25 mouse cellular contexts compared by ENCODE assay signal in genomic region chr1:181521401-181522091, GRCm38 (mm10). TPM values are rescaled to one million over a fixed set of nuclear protein-coding genes. Genes with fewer than 3 reads are reported as not detected.
DNase-seq lines count a peak whose midpoint lies in the region; ATAC-seq and TF ChIP-seq lines count a peak whose summit lies in the region.
"Had no signal": no experiment of that assay in that cellular context is flagged by ENCODE, and none has a peak within 500 bp of the region (broad histone marks: within the 10 kb centered on the region; RNA-seq: fewer than 3 reads in every experiment).

No protein-coding gene starts in this region.

- no peak overlapping the region for H3K9ac ChIP-seq in forebrain, postnatal 0 days
- no peak overlapping the region for H3K9ac ChIP-seq in intestine, postnatal 0 days (ENCODE audit: low read depth, low read length)
- H3K9ac ChIP-seq in liver, postnatal 0 days (replicated peaks) = no peak overlapping the region
- no peak overlapping the region for H3K9ac ChIP-seq in forebrain, embryonic 14.5 days (ENCODE audit: low read length)
- H3K9ac ChIP-seq: forebrain, embryonic 13.5 days; heart, embryonic 12.5 days; limb, embryonic 13.5 days; liver, embryonic 15.5 days; neural tube, embryonic 12.5 days had no signal

- no peaks in the 10 kb centered on the region for H3K9me3 ChIP-seq in forebrain, postnatal 0 days (ENCODE audit: low read length)
- no peaks in the 10 kb centered on the region for H3K9me3 ChIP-seq in forebrain, embryonic 10.5 days
- H3K9me3 ChIP-seq in intestine, postnatal 0 days (ENCODE audit: control insufficient read depth) = no peaks in the 10 kb centered on the region
- H3K9me3 ChIP-seq in liver, postnatal 0 days (ENCODE audit: low read length) = no peaks in the 10 kb centered on the region
- H3K9me3 ChIP-seq in forebrain, embryonic 14.5 days (replicated peaks; ENCODE audit: control insufficient read depth, low read length) = no peaks in the 10 kb centered on the region
- H3K9me3 ChIP-seq: forebrain, embryonic 13.5 days; heart, embryonic 12.5 days; hindbrain, embryonic 10.5 days; limb, embryonic 13.5 days; liver, embryonic 15.5 days; neural tube, embryonic 12.5 days had no signal

- H3K4me3 ChIP-seq in forebrain, postnatal 0 days (ENCODE audit: low read depth, low read length) = no peak overlapping the region
- no peak overlapping the region for H3K4me3 ChIP-seq in forebrain, embryonic 10.5 days
- no peak overlapping the region for H3K4me3 ChIP-seq in intestine, postnatal 0 days (ENCODE audit: low read depth, low read length)
- H3K4me3 ChIP-seq in liver, postnatal 0 days (ENCODE audit: low read depth, low read length) = no peak overlapping the region
- no peak overlapping the region for H3K4me3 ChIP-seq in forebrain, embryonic 14.5 days (ENCODE audit: low read depth, low read length)
- H3K4me3 ChIP-seq: forebrain, embryonic 13.5 days; heart, embryonic 12.5 days; hindbrain, embryonic 10.5 days; limb, embryonic 13.5 days; liver, embryonic 15.5 days; neural tube, embryonic 12.5 days had no signal

- no peak for TF ChIP-seq CTCF in forebrain, postnatal 0 days (IDR thresholded peaks at IDR 0.05; ENCODE audit: low read depth)
- no peak for TF ChIP-seq CTCF in intestine, postnatal 0 days (IDR thresholded peaks at IDR 0.05; ENCODE audit: low read depth)
- no peak for TF ChIP-seq CTCF in liver, postnatal 0 days (IDR thresholded peaks at IDR 0.05; ENCODE audit: low read depth)

- 53% methylated on average over 11 of the region's 11 CpGs for WGBS in forebrain, postnatal 0 days
- WGBS in forebrain, embryonic 10.5 days = 81% methylated on average over 11 of the region's 11 CpGs
- 57% methylated on average over 11 of the region's 11 CpGs for WGBS in intestine, postnatal 0 days
- WGBS in liver, postnatal 0 days (ENCODE audit: insufficient replicate concordance) = 71% methylated on average over 11 of the region's 11 CpGs
- 53% methylated on average over 11 of the region's 11 CpGs for WGBS in forebrain, embryonic 14.5 days

- TF ChIP-seq EP300 in liver, postnatal 0 days (IDR thresholded peaks at IDR 0.05; ENCODE audit: low read depth) = no peak

- H3K27ac ChIP-seq in forebrain, postnatal 0 days (ENCODE audit: low read depth, low read length) = no peak overlapping the region
- H3K27ac ChIP-seq in forebrain, embryonic 10.5 days = no peak overlapping the region
- H3K27ac ChIP-seq in intestine, postnatal 0 days (ENCODE audit: low read depth, low read length) = no peak overlapping the region
- H3K27ac ChIP-seq in liver, postnatal 0 days (ENCODE audit: low read depth) = no peak overlapping the region
- H3K27ac ChIP-seq in forebrain, embryonic 14.5 days (ENCODE audit: low read depth, low read length) = no peak overlapping the region
- H3K27ac ChIP-seq: forebrain, embryonic 13.5 days; hindbrain, embryonic 10.5 days; limb, embryonic 13.5 days; liver, embryonic 15.5 days; macrophage; neural tube, embryonic 12.5 days had no signal

- peak; percentile 50; the same call in 1 of the 2 replicates for ATAC-seq in forebrain, postnatal 0 days
- ATAC-seq in intestine, postnatal 0 days = peak; percentile 56; the same call in 1 of the 2 replicates
- no peak for ATAC-seq in liver, postnatal 0 days
- no peak for ATAC-seq in forebrain, embryonic 14.5 days
- ATAC-seq: forebrain, embryonic 13.5 days; inflammation-experienced regulatory T-cells, adult 6 months; Patski had no signal

- H3K27me3 ChIP-seq in forebrain, postnatal 0 days (ENCODE audit: insufficient read depth, low read length) = no peaks in the 10 kb centered on the region
- H3K27me3 ChIP-seq in forebrain, embryonic 10.5 days (ENCODE audit: poor library complexity, severe bottlenecking) = no peaks in the 10 kb centered on the region
- no peaks in the 10 kb centered on the region for H3K27me3 ChIP-seq in intestine, postnatal 0 days (replicated peaks; ENCODE audit: control insufficient read depth, insufficient read depth, low read length)
- H3K27me3 ChIP-seq in liver, postnatal 0 days (ENCODE audit: insufficient read depth, low read length) = no peaks in the 10 kb centered on the region
- no peaks in the 10 kb centered on the region for H3K27me3 ChIP-seq in forebrain, embryonic 14.5 days (replicated peaks; ENCODE audit: control insufficient read depth, insufficient read depth, low read length)
- H3K27me3 ChIP-seq: forebrain, embryonic 13.5 days; liver, embryonic 15.5 days; neural tube, embryonic 12.5 days; Patski had no signal

- no peaks in the 10 kb centered on the region for H3K4me1 ChIP-seq in forebrain, postnatal 0 days (ENCODE audit: insufficient read depth)
- peaks cover 12% of the 10 kb centered on the region for H3K4me1 ChIP-seq in forebrain, embryonic 10.5 days
- no peaks in the 10 kb centered on the region for H3K4me1 ChIP-seq in intestine, postnatal 0 days (replicated peaks; ENCODE audit: control insufficient read depth, insufficient read depth, low read length)
- H3K4me1 ChIP-seq in liver, postnatal 0 days (ENCODE audit: insufficient read depth) = no peaks in the 10 kb centered on the region
- no peaks in the 10 kb centered on the region for H3K4me1 ChIP-seq in forebrain, embryonic 14.5 days (ENCODE audit: control insufficient read depth, insufficient read depth, low read length)
- H3K4me1 ChIP-seq: liver, embryonic 15.5 days had no signal

- H3K36me3 ChIP-seq in forebrain, postnatal 0 days (ENCODE audit: insufficient read depth) = no peaks in the 10 kb centered on the region
- no peaks in the 10 kb centered on the region for H3K36me3 ChIP-seq in forebrain, embryonic 10.5 days (replicated peaks)
- H3K36me3 ChIP-seq in intestine, postnatal 0 days (ENCODE audit: control insufficient read depth, insufficient read depth) = no peaks in the 10 kb centered on the region
- H3K36me3 ChIP-seq in liver, postnatal 0 days (replicated peaks; ENCODE audit: insufficient read depth, low read length) = no peaks in the 10 kb centered on the region
- H3K36me3 ChIP-seq in forebrain, embryonic 14.5 days (ENCODE audit: control insufficient read depth, insufficient read depth, low read length) = no peaks in the 10 kb centered on the region
- H3K36me3 ChIP-seq: heart, embryonic 12.5 days; hindbrain, embryonic 10.5 days; limb, embryonic 13.5 days; liver, embryonic 15.5 days; neural tube, embryonic 12.5 days had no signal

- DNase-seq in forebrain, postnatal 0 days = no peak
- DNase-seq in forebrain, embryonic 10.5 days (ENCODE audit: extremely low spot score, low spot score) = no peak
- peak; percentile 26 for DNase-seq in layer of hippocampus, adult 9-11 months
- no peak for DNase-seq in layer of hippocampus, adult 9-10 months (ENCODE audit: low spot score)
- DNase-seq in 3T3-L1 (ENCODE audit: low read depth, low spot score) = peak; percentile 43
- no peak for DNase-seq in liver, postnatal 0 days
- no peak for DNase-seq in forebrain, embryonic 14.5 days (ENCODE audit: low spot score)
- DNase-seq: cerebellum, postnatal 36 days; gastrocnemius, postnatal 36 days; kidney, postnatal 10 days; layer of hippocampus, postnatal 36 days; spleen, adult 18-20 months; thymus, adult 18-20 months had no signal

- H3K4me2 ChIP-seq in forebrain, postnatal 0 days (ENCODE audit: low read depth) = no peak overlapping the region
- no peak overlapping the region for H3K4me2 ChIP-seq in intestine, postnatal 0 days (replicated peaks; ENCODE audit: low read depth)
- H3K4me2 ChIP-seq in liver, postnatal 0 days (ENCODE audit: low read depth, low read length) = no peak overlapping the region
- no peak overlapping the region for H3K4me2 ChIP-seq in forebrain, embryonic 14.5 days (ENCODE audit: low read length)
- H3K4me2 ChIP-seq: forebrain, embryonic 13.5 days; heart, embryonic 12.5 days; limb, embryonic 13.5 days; liver, embryonic 15.5 days; neural tube, embryonic 12.5 days had no signal

RNA-seq across cellular contexts. Expression of gene Ccdc121, which starts 10.3 kb away (rescaled TPM):
- total RNA-seq in forebrain, postnatal 0 days (2014; rRNA removed) = 0.38 and 0.54 TPM in 2 replicates
- polyA plus RNA-seq in forebrain, postnatal 0 days (2015; fragmentation: Nextera tagmentation; extraction: Ambion mirVana) = 0.33 and 0.51 TPM in 2 replicates
- polyA plus RNA-seq in forebrain, embryonic 10.5 days (2016; fragmentation: Nextera tagmentation; extraction: Ambion mirVana) = 0.09 TPM in 1 of 2 replicates, not detected in the other
- not detected in 2 replicates for polyA plus RNA-seq in intestine, postnatal 0 days (2015; fragmentation: Nextera tagmentation; extraction: Ambion mirVana)
- polyA plus RNA-seq in liver, postnatal 0 days (2015; fragmentation: Nextera tagmentation; extraction: Ambion mirVana) = not detected in 2 replicates
- 0.09 TPM in 1 of 2 replicates, not detected in the other for polyA plus RNA-seq in forebrain, embryonic 14.5 days (2014; fragmentation: Nextera tagmentation; extraction: Ambion mirVana)
- total RNA-seq: gastrocnemius, postnatal 36 days had no signal
- polyA plus RNA-seq: embryonic facial prominence, embryonic 11.5 days; forebrain, embryonic 13.5 days; inflammation-experienced regulatory T-cells, adult 6 months; liver, embryonic 15.5 days; macrophage; neural tube, embryonic 12.5 days; Patski; urinary bladder, adult 2 months had no signal

RNA-seq across cellular contexts. Expression of gene Dnah14, which starts 54.8 kb away (rescaled TPM):
- 0.10 and 0.69 TPM in 2 replicates for total RNA-seq in forebrain, postnatal 0 days (2014; rRNA removed)
- polyA plus RNA-seq in forebrain, postnatal 0 days (2015; fragmentation: Nextera tagmentation; extraction: Ambion mirVana) = 0.24 and 0.68 TPM in 2 replicates
- 2.0 and 2.3 TPM in 2 replicates for polyA plus RNA-seq in forebrain, embryonic 10.5 days (2016; fragmentation: Nextera tagmentation; extraction: Ambion mirVana)
- polyA plus RNA-seq in intestine, postnatal 0 days (2015; fragmentation: Nextera tagmentation; extraction: Ambion mirVana) = 1.1 and 1.2 TPM in 2 replicates
- polyA plus RNA-seq in liver, postnatal 0 days (2015; fragmentation: Nextera tagmentation; extraction: Ambion mirVana) = 2.4 and 2.7 TPM in 2 replicates
- 1.0 and 1.2 TPM in 2 replicates for polyA plus RNA-seq in forebrain, embryonic 14.5 days (2014; fragmentation: Nextera tagmentation; extraction: Ambion mirVana)
- polyA plus RNA-seq: macrophage had no signal

Comparison
In these comparisons a context has a peak if more than half of its experiments do, and no peak if none do; other contexts are left out.
1. ATAC-seq: peak in forebrain, postnatal 0 days (single experiment) and intestine, postnatal 0 days (single experiment); none in liver, postnatal 0 days (single experiment) and forebrain, embryonic 14.5 days (single experiment).
2. DNase-seq: peak in layer of hippocampus, adult 9-11 months (single experiment) and 3T3-L1 (single experiment); none in forebrain, postnatal 0 days (single experiment), forebrain, embryonic 10.5 days (single experiment), layer of hippocampus, adult 9-10 months (single experiment), liver, postnatal 0 days (single experiment) and forebrain, embryonic 14.5 days (single experiment).